Mouse (Mus musculus) splenic B cell, adult 2 months (primary cell): ENCODE results near the gene Tmem88b.
A peak's percentile ranks its signal among the peaks of the same experiment; 100 is the strongest.

ENCODE experiments used
- DNase-seq: peaks from one replicate; pipeline ENCODE4 v3.0.0-alpha.2; 2011; ENCODE audit warnings: low read depth, low spot score
- H3K27me3 ChIP-seq: 2 replicates; pipeline ENCODE4 v1.6.1; 2012; ENCODE audit warnings: mild to moderate bottlenecking, low read length, moderate library complexity, mixed read lengths; ENCODE audit not compliant: control insufficient read depth, poor library complexity, insufficient read depth, severe bottlenecking
- H3K36me3 ChIP-seq: 2 replicates; pipeline ENCODE4 v1.6.1; 2012; ENCODE audit warnings: mild to moderate bottlenecking, low read length, moderate library complexity, mixed read lengths; ENCODE audit not compliant: control insufficient read depth, poor library complexity, insufficient read depth, severe bottlenecking

Tmem88b gene

GRCm38 (mm10) chr4:155785819-155786218 lies at the start of gene Tmem88b:
TSS of gene Tmem88b (minus strand) at chr4:155785874.
- no peaks in the 10 kb centered on the region for H3K36me3 ChIP-seq
- H3K27me3 ChIP-seq = no peaks in the 10 kb centered on the region; the same call in 1 of the 2 replicates
- no peak for DNase-seq

- DNase-seq = peak; percentile 81
- H3K36me3 ChIP-seq = no peaks in the 10 kb centered on the region
- no peaks in the 10 kb centered on the region for H3K27me3 ChIP-seq
Measured at GRCm38 (mm10) chr4:155833836-155834235, 48.2 kb upstream of the Tmem88b start.

GRCm38 (mm10) chr4:155833234-155833633 lies 47.6 kb upstream of the Tmem88b start:
- Histone ChIP-seq H3K36me3 (no peaks in the 10 kb centered on the region), H3K27me3 (no peaks in the 10 kb centered on the region)
- no peak for DNase-seq

- Histone ChIP-seq H3K36me3 (no peaks in the 10 kb centered on the region), H3K27me3 (no peaks in the 10 kb centered on the region)
- DNase-seq = no peak
Measured at GRCm38 (mm10) chr4:155832321-155832720, 46.6 kb upstream of the Tmem88b start.

- no peaks in the 10 kb centered on the region for H3K27me3 ChIP-seq
- no peak for DNase-seq
- H3K36me3 ChIP-seq = no peaks in the 10 kb centered on the region
Measured at GRCm38 (mm10) chr4:155831831-155832230, 46.2 kb upstream of the Tmem88b start.

GRCm38 (mm10) chr4:155831205-155831766 lies 45.6 kb upstream of the Tmem88b start, which contains the start of gene Aurkaip1:
TSS of gene Aurkaip1 (plus strand) at chr4:155831272.
- Histone ChIP-seq H3K27me3 (no peaks in the 10 kb centered on the region), H3K36me3 (no peaks in the 10 kb centered on the region)

GRCm38 (mm10) chr4:155830596-155830995 lies 44.9 kb upstream of the Tmem88b start:
- H3K36me3 ChIP-seq = no peaks in the 10 kb centered on the region
- H3K27me3 ChIP-seq = no peaks in the 10 kb centered on the region
- DNase-seq = no peak

More at GRCm38 (mm10) chr4:155831205-155831766, 45.6 kb upstream of the Tmem88b start, which contains the start of gene Aurkaip1:
- DNase-seq = peak; percentile 96

GRCm38 (mm10) chr4:155829866-155830265 lies 44.2 kb upstream of the Tmem88b start:
- Histone ChIP-seq H3K27me3 (no peaks in the 10 kb centered on the region), H3K36me3 (peaks cover 3% of the 10 kb centered on the region; the same call in 1 of the 2 replicates)
- DNase-seq = no peak

GRCm38 (mm10) chr4:155823443-155823842 lies 37.8 kb upstream of the Tmem88b start:
- H3K27me3 ChIP-seq = no peaks in the 10 kb centered on the region; the same call in 1 of the 2 replicates
- no peak for DNase-seq
- H3K36me3 ChIP-seq = peaks cover 29% of the 10 kb centered on the region

GRCm38 (mm10) chr4:155821025-155821424 lies 35.4 kb upstream of the Tmem88b start:
- Histone ChIP-seq H3K36me3 (peaks cover 39% of the 10 kb centered on the region), H3K27me3 (no peaks in the 10 kb centered on the region; the same call in 1 of the 2 replicates)
- peak; percentile 64 for DNase-seq

GRCm38 (mm10) chr4:155817533-155817932 lies 31.9 kb upstream of the Tmem88b start:
- Histone ChIP-seq H3K36me3 (peaks cover 28% of the 10 kb centered on the region), H3K27me3 (no peaks in the 10 kb centered on the region)
- no peak for DNase-seq

GRCm38 (mm10) chr4:155812665-155813181 lies 27.0 kb upstream of the Tmem88b start:
- H3K27me3 ChIP-seq = no peaks in the 10 kb centered on the region
- H3K36me3 ChIP-seq = peaks cover 14% of the 10 kb centered on the region
- peak; percentile 45 for DNase-seq

GRCm38 (mm10) chr4:155811929-155812664 lies 26.4 kb upstream of the Tmem88b start, which contains the start of gene Ccnl2:
TSS of gene Ccnl2 (plus strand) at chr4:155812489.
- H3K27me3 ChIP-seq = no peaks in the 10 kb centered on the region
- H3K36me3 ChIP-seq = peaks cover 13% of the 10 kb centered on the region
- peak; percentile 98 for DNase-seq

GRCm38 (mm10) chr4:155807841-155808240 lies 22.2 kb upstream of the Tmem88b start:
- H3K27me3 ChIP-seq = no peaks in the 10 kb centered on the region
- peaks cover 6% of the 10 kb centered on the region for H3K36me3 ChIP-seq

More at GRCm38 (mm10) chr4:155807841-155808240, 22.2 kb upstream of the Tmem88b start:
- DNase-seq = no peak
